Mouse (Mus musculus): ENCODE measurements around the gene Lce1h.

- TF ChIP-seq CTCF (IDR thresholded peaks at IDR 0.05; ENCODE audit: borderline replicate concordance, control insufficient read depth, extremely low read depth, insufficient read depth, low read length, poor library complexity) (no peak), POLR2A (IDR thresholded peaks at IDR 0.05; ENCODE audit: control insufficient read depth, extremely low read depth, insufficient read depth, low read length, poor library complexity) (no peak)
Measured at GRCm38 (mm10) chr3:92752238-92752637, 12.6 kb downstream of the Lce1h start, which contains the start of gene Lce1g.
